Mouse (Mus musculus) E14TG2a.4 (cell line): ENCODE data around the gene Taf9b.
"Not testable (repeated sequence)": the region's sequence is repeated elsewhere in the genome, so short reads cannot be mapped to it uniquely, and the experiment has no call there.

ENCODE experiments used
- H3K27me3 ChIP-seq: 2 replicates; pipeline ENCODE4 v1.6.1; 2014; ENCODE audit warnings: low read length, control low read depth; ENCODE audit not compliant: insufficient read depth
- H3K36me3 ChIP-seq: 2 replicates; pipeline ENCODE4 v1.6.1; 2014; ENCODE audit warnings: low read length, control low read depth; ENCODE audit not compliant: insufficient read depth
- H3K4me1 ChIP-seq: replicated peaks from 2 replicates; pipeline ENCODE4 v1.6.1; 2014; ENCODE audit warnings: low read depth, low read length, control low read depth
- H3K4me3 ChIP-seq: replicated peaks from 2 replicates; pipeline ENCODE4 v1.5.1; 2014; ENCODE audit warnings: mild to moderate bottlenecking, low read length
- H3K9me3 ChIP-seq: 2 replicates; pipeline ENCODE4 v1.6.1; 2014; ENCODE audit warnings: low read length, control low read depth
- CTCF ChIP-seq: conservative IDR thresholded peaks from 2 replicates; pipeline ENCODE4 v1.5.1; 2014; ENCODE audit warnings: low read length
- NANOG ChIP-seq: IDR thresholded peaks from 2 replicates; pipeline ENCODE4 v1.6.1; 2014; ENCODE audit warnings: borderline replicate concordance, low read length, mixed read lengths
- POU5F1 ChIP-seq: IDR thresholded peaks from 2 replicates; pipeline ENCODE4 v1.6.1; 2014; ENCODE audit warnings: low read length, borderline replicate concordance

Gene Taf9b

DNA sequence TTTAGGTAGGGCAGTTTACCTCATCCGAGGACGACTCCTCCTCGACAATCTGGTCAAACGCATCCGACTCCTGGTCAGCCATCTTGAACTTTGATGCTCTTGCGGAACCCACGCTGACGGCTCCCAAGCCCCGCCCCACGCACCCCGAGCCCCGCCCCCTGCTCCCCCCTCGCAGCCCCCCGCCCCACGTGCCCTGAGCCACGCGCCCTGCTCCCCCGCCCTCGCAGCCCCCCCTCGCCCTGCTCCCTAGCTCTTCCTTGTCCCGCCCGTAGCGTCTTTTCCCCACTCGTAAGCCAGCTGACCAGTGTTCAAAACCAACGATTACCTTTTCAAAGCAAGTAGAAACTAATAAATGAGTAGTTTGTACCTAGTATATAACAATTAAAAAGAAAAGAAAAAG lies at the start of gene Taf9b:
Gene Taf9b, minus strand, starts transcription at position 101 of the 400 bp plus-strand sequence.
- Histone ChIP-seq H3K27me3 (peaks cover 9% of the 10 kb centered on the region; the same call in 1 of the 2 replicates), H3K4me3 (peak within 1 kb of the TSS; percentile 80; the same call in 1 of the 2 replicates), H3K36me3 (no peaks in the 10 kb centered on the region), H3K4me1 (peaks cover 5% of the 10 kb centered on the region; the same call in 1 of the 2 replicates), H3K9me3 (no peaks in the 10 kb centered on the region)
- TF ChIP-seq POU5F1 (no peak), NANOG (no peak), CTCF (no peak)

GRCm38 (mm10) chrX:106255276-106255675 lies 34.3 kb upstream of the Taf9b start, which contains the start of gene Fnd3c2:
TSS of gene Fnd3c2 (minus strand) at chrX:106255376.
- TF ChIP-seq POU5F1 (no peak), NANOG (no peak), CTCF (no peak)
- Histone ChIP-seq H3K36me3 (no peaks in the 10 kb centered on the region), H3K4me3 (no peak within 1 kb of the TSS), H3K27me3 (no peaks in the 10 kb centered on the region), H3K4me1 (no peaks in the 10 kb centered on the region), H3K9me3 (no peaks in the 10 kb centered on the region; the same call in 1 of the 2 replicates)

DNA sequence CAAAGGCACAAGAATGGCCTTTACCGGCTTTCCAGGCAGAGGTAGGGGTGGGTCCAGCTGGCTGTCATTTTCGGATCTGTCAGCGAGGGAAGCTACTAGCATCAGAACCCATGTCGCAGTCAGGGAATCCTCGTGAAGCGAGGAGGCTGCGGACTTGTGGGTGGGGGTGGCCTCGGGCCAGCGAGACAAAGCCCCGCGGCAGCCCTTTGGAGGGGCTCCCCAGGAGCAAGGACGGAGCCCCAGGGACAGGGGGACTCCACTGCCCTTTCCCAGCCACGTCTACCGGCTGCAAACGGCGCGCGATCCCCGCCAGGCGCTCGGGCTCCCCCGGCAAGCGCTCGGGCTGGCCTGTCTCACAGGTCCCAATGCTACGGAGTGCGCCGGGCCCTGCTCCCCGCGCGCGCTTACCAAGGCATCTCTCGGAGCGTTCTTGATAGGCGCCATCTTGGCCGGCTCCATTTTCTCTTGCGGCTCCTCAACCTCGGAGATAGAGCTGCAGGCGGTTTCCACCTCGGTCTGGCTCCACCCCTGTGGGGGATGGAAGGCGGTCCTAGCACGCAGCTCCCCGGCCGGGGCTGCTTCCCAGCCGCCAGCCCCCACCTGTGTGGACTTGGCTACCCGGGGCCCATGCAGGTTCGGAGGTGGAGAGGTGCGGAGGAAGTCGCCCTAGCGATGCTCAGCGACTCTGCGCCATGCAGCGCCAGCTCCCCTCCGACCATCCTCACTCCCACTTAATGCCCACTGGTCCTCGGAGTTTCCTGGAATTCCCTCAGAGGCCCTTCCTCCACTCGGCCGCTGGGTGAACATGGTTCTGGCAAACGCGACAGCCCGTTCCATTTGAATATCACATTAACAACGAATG lies 1.6 kb downstream of the Taf9b start:
- Histone ChIP-seq H3K36me3 (no peaks in the 10 kb centered on the region), H3K4me1 (peaks cover 5% of the 10 kb centered on the region; the same call in 1 of the 2 replicates), H3K27me3 (peaks cover 9% of the 10 kb centered on the region; the same call in 1 of the 2 replicates), H3K4me3 (peak overlapping the region; percentile 80), H3K9me3 (no peaks in the 10 kb centered on the region)
- TF ChIP-seq NANOG (no peak), CTCF (no peak), POU5F1 (no peak)

DNA sequence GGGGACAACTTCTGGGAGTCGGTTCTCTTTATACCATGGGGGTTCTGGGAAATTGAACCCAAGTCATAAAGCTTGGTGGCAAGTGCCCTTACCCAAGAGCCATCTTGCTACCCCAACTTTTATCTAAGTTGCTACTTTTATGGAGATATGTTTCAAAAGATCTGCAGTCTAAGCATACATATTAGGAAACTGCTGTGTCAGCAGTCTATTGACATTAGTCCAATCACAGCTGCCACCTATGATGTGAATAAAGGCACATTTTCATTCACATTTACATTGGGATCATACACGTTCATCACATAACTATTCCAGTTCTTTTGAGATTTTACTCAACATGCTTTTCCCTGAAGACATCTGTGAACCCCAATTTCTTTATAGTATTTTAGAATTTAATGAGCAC lies 11.9 kb downstream of the Taf9b start:
- no peak for TF ChIP-seq NANOG
- TF ChIP-seq CTCF, result no peak
- TF ChIP-seq POU5F1, result no peak
- no peaks in the 10 kb centered on the region for H3K27me3 ChIP-seq
- H3K4me1 ChIP-seq, result no peaks in the 10 kb centered on the region

DNA sequence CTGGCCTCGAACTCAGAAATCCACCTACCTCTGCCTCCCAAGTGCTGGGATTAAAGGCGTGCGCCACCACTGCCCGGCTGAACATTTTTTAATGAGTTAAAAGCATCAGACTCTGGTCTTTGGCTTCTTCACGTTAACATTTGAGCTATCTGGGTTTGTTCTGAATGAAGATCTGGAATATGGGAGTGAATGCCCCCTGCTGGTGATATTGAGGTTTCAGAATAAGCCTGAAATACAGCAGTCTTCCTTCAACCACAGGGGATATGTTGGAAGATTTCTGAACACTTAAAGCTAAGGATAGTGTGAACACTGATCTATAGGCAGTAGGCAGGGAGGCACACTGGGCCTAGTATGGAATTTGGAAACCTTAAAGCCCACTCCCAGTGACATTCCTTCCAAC lies 22.1 kb downstream of the Taf9b start:
- Histone ChIP-seq H3K27me3 (no peaks in the 10 kb centered on the region), H3K4me1 (peaks cover 13% of the 10 kb centered on the region), H3K36me3 (peaks cover 93% of the 10 kb centered on the region), H3K4me3 (no peak overlapping the region), H3K9me3 (no peaks in the 10 kb centered on the region)
- no peak for TF ChIP-seq POU5F1
- no peak for TF ChIP-seq NANOG
- no peak for TF ChIP-seq CTCF

More for the DNA sequence above, 11.9 kb downstream of the Taf9b start:
- H3K4me3 ChIP-seq, result no peak overlapping the region
- no peaks in the 10 kb centered on the region for H3K9me3 ChIP-seq
- peaks cover 21% of the 10 kb centered on the region for H3K36me3 ChIP-seq

- no peaks in the 10 kb centered on the region for H3K9me3 ChIP-seq
- no peak overlapping the region for H3K4me3 ChIP-seq
- H3K36me3 ChIP-seq, result peaks cover 98% of the 10 kb centered on the region
- H3K27me3 ChIP-seq, result no peaks in the 10 kb centered on the region
- TF ChIP-seq CTCF, result peak; percentile 54
- no peak for TF ChIP-seq NANOG
- H3K4me1 ChIP-seq, result peaks cover 20% of the 10 kb centered on the region
These were observed 23.6 kb downstream of the Taf9b start for GRCm38 (mm10) chrX:106197308-106197707.

GRCm38 (mm10) chrX:106194361-106194760 lies 26.6 kb downstream of the Taf9b start:
- H3K9me3 ChIP-seq, result not testable (repeated sequence)

DNA sequence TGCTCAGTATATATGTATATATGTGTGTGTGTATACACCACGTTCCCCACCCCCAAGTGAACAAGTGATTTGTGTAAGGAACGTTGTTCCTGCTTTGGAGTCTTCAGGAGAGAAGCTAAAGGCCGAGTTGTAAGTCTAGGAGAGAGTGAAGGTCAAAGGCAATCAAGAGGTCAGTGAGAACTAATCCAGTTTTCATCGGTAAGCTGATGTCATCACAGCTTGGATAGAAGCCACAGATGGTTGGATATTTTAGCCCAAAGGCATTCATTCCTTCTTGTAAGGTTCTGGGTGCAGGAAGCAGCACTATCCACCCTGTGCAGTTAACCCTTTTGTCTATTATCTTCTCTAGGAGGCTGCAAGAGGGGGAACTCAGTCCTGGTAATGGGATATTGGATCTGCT lies 30.9 kb downstream of the Taf9b start:
- Histone ChIP-seq H3K4me3 (peak overlapping the region; percentile 93), H3K4me1 (peaks cover 32% of the 10 kb centered on the region), H3K36me3 (peaks cover 71% of the 10 kb centered on the region), H3K9me3 (no peaks in the 10 kb centered on the region), H3K27me3 (no peaks in the 10 kb centered on the region)
- TF ChIP-seq NANOG (no peak), POU5F1 (no peak)

More at GRCm38 (mm10) chrX:106194361-106194760, 26.6 kb downstream of the Taf9b start:
- not testable (repeated sequence) for H3K27me3 ChIP-seq, H3K4me3 ChIP-seq
- Histone ChIP-seq H3K36me3 (peaks cover 95% of the 10 kb centered on the region), H3K4me1 (peaks cover 34% of the 10 kb centered on the region)
